Mouse (Mus musculus): ENCODE data around the gene Slc12a1. TPM values are rescaled to one million over a fixed set of nuclear protein-coding genes. Genes with fewer than 3 reads are reported as not detected.

Slc12a1 gene
- not detected in 2 replicates for polyA plus RNA-seq (2012; rRNA removed)

DNA sequence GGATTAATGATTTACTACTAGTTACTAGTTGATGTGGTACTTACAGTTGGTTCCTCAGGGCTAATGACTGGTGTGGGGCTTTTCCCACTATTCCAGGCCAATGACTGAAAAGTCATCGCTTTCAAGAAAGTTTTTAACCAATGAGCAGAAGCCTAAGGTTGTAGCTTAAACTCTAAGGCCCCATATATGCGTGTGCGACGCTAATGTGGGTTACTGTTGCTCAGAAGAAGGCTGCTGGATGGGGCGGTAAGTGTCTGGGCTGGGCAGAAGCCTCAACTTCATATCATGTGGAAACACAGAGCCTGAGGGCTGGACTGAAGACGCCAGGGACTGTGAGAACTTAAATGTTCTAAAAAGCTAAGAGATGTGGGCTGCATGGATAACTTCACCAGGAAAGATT, at the start of gene Slc12a1:
Gene Slc12a1, plus strand, starts transcription at position 118 of the 400 bp plus-strand sequence.

DNA sequence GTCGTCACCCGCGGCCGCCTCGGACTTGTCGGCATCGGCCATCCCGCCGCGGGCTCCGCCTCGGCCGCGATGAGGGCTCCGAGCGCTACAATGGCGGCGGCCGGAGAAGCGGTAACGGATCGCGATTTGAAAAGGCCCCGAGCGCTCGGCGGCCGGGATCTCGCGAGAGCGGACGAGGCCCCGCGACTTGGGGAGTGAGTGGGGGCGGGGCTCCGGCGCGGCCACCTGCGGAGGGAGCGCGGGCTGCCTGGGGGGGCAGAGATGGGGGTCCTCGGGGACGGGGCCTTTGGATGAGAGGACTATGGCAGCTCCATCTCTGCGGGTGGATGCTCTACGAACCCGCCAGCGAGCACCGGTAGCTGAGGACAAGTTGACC, 28.8 kb upstream of the Slc12a1 start, which contains the start of gene Myef2:
Gene Myef2, minus strand, starts transcription at position 185 of the 376 bp plus-strand sequence.

DNA sequence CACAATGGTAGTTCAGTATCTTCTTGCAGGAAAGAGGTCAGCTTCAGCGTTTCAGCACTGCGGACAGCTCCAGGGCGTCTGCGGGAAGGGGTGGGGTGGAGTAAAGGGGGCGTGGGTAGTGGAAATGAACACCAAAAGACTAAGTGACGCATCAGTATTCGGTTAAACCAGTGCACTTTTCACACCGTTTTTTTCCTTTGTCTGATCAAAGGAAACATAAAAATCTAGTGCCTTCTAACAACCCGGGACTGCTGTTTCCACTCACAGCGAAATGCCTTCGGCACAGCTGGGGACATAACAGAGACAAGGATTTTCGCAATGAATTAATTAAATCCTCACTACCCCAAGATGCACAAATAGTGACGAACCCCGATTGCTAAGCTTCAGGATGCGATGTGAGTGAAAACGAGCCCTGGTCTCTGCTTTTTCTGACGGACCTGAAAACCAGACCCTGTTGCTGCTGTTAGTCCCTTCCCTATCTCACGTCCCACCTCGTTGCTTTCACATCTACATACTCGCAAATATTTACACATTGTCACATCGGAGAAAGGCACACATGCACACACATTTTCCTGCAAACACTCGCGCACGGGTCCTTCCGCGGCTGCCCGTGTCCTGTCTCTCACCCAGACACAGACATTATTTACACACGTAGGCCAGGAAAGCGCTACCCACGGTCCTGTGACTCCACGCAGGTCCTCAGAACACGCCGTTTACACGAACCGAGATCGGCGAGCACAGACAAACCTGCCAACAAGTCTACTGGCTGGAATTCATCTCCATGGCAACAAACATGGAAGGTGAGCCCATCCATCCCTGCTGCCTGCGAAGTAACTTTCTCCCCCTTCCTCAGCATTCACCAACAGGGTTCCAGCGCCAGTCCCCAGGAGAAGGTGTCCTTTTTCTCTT, 16.1 kb upstream of the Slc12a1 start, which contains the start of gene Ctxn2:
Gene Ctxn2, plus strand, starts transcription at position 790 of the 909 bp plus-strand sequence.

DNA sequence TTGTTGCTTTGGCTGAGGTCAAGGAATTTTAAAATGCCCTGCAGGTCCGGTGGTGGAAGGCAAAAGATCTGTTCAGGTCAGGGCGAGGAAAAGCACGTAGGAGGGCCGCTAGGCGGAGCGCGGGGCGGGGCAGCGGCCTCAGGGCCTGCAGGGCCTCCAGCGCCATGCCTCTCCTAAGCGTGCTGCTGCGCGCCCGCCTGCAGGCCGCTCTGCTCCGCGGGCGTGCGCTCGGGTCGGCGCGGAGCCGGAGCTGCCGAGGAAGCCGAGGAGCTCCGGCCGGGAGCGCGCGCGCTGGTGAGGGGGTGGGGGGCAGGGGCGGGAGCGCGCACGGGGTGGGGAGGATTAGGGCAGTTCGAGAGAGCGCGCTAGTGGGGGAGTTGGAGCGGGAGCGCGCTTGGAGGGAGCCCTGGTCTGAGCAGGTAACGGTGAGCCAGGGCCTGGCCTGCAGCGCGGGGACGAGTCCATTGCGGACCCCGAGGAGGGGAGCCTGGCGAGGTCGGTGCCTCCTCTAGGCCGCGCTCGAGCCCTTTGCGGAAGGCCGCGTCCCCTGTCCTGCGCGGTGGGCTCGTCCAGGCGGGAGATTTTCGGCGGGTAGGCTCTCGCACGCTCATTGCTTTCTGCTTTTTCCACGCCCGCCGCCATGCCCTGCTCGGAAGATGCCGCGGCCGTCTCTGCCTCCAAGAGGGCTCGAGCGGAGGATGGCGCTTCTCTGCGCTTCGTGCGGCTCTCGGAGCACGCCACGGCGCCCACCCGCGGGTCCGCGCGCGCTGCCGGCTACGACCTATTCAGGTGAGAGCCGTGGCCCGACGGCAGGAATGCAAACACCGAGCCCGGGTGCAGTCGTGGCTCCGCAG, 95.0 kb downstream of the Slc12a1 start, which contains the start of gene Dut:
Gene Dut, plus strand, starts transcription at position 83 of the 854 bp plus-strand sequence.

Other genes starting within 250 kb of the Slc12a1 start
- gene Slc24a5, start 84.4 kb upstream of the Slc12a1 start, polyA plus RNA-seq (2012; rRNA removed): 0.07 and 0.34 TPM in 2 replicates
- 3.6 and 5.0 TPM in 2 replicates for gene Myef2, start 28.8 kb upstream of the Slc12a1 start, polyA plus RNA-seq (2012; rRNA removed)
- not detected in 2 replicates for gene Ctxn2, start 15.8 kb upstream of the Slc12a1 start, polyA plus RNA-seq (2012; rRNA removed)
- 25.3 and 29.1 TPM in 2 replicates for gene Dut, start 94.7 kb downstream of the Slc12a1 start, polyA plus RNA-seq (2012; rRNA removed)

All from colon, adult 2 months (tissue).